Mouse (Mus musculus) gastrocnemius, adult 18-20 months (tissue): Measurements from ENCODE around the gene Ddx31. TPM values are rescaled to one million over a fixed set of nuclear protein-coding genes. Genes with fewer than 3 reads are reported as not detected.

Experiments used
- DNase-seq: peaks from one replicate; pipeline ENCODE4 v3.0.0; 2021; ENCODE audit warnings: low spot score
- total RNA-seq, 2 experiments: library from RNA; stranded (reverse); gene quantifications; 2 replicates each; pipeline ENCODE4 v1.2.3; 2021

Ddx31 gene
- total RNA-seq, 2 experiments from 2014 or later: 4.5 to 5.2 TPM

GRCm38 (mm10) chr2:28910877-28911276, 70.7 kb downstream of the Ddx31 start:
- no peak for DNase-seq

- no peak for DNase-seq
These were observed 71.3 kb downstream of the Ddx31 start for GRCm38 (mm10) chr2:28911331-28912038.

GRCm38 (mm10) chr2:28912039-28912700, 72.0 kb downstream of the Ddx31 start:
- DNase-seq: no peak

- DNase-seq: no peak
These were observed 72.8 kb downstream of the Ddx31 start for GRCm38 (mm10) chr2:28912961-28913360.

GRCm38 (mm10) chr2:28914121-28914520, 73.9 kb downstream of the Ddx31 start:
- DNase-seq: no peak

- no peak for DNase-seq
These were observed 75.0 kb downstream of the Ddx31 start for GRCm38 (mm10) chr2:28915104-28915738.

GRCm38 (mm10) chr2:28915768-28916512, 75.7 kb downstream of the Ddx31 start:
- DNase-seq: peak; percentile 33

- DNase-seq: no peak
These were observed 76.3 kb downstream of the Ddx31 start, which contains the start of gene Barhl1 for GRCm38 (mm10) chr2:28916513-28916865. Gene Barhl1 (minus strand): TSS chr2:28916668.

- no peak for DNase-seq
These were observed 76.9 kb downstream of the Ddx31 start for GRCm38 (mm10) chr2:28917156-28917517.

- no peak for DNase-seq
These were observed 77.5 kb downstream of the Ddx31 start for GRCm38 (mm10) chr2:28917518-28918361.

GRCm38 (mm10) chr2:28919001-28919400, 78.8 kb downstream of the Ddx31 start:
- DNase-seq: no peak

- peak; percentile 45 for DNase-seq
These were observed 83.7 kb downstream of the Ddx31 start for GRCm38 (mm10) chr2:28923912-28924311.

GRCm38 (mm10) chr2:28930571-28930970, 90.4 kb downstream of the Ddx31 start:
- DNase-seq: no peak

GRCm38 (mm10) chr2:28938997-28939396, 98.8 kb downstream of the Ddx31 start:
- no peak for DNase-seq

- DNase-seq: no peak
These were observed 103.7 kb downstream of the Ddx31 start for GRCm38 (mm10) chr2:28943666-28944516.

GRCm38 (mm10) chr2:28945388-28945787, 105.2 kb downstream of the Ddx31 start:
- no peak for DNase-seq

GRCm38 (mm10) chr2:28946312-28946711, 106.1 kb downstream of the Ddx31 start:
- DNase-seq: no peak

- DNase-seq: no peak
These were observed 112.8 kb downstream of the Ddx31 start for GRCm38 (mm10) chr2:28952981-28953380.

GRCm38 (mm10) chr2:28954595-28954994, 114.4 kb downstream of the Ddx31 start:
- DNase-seq: no peak
